Mouse (Mus musculus): ENCODE data around the gene Pccb.

Pccb gene

GRCm38 (mm10) chr9:101062253-101062780, 27.6 kb upstream of the Pccb start:
- POLR2A ChIA-PET: interaction anchor here in 3 of 4 experiments (0.6 to 6.0 kb wide), 28 partner anchors 8 to 594 kb away, joined by 3 to 66 read pairs (median 4); partner anchors contain the start of genes Msl2 (in 2 of the 3) and Pccb (in 2 of the 3)
- CTCF ChIA-PET: interaction anchor here (0.6 to 2.3 kb wide), 5 partner anchors 7 to 32 kb away, joined by 3 to 6 read pairs (median 5); no protein-coding TSS in a partner anchor

- CTCF ChIA-PET: interaction anchor here in 2 of 4 experiments (0.9 to 2.3 kb wide), 3 partner anchors 8 to 9 kb away, joined by 3 to 6 read pairs (median 6); no protein-coding TSS in a partner anchor
- POLR2A ChIA-PET: interaction anchor here in 3 of 4 experiments (0.6 to 6.0 kb wide), 22 partner anchors 7 to 1394 kb away, joined by 3 to 66 read pairs (median 5); partner anchors contain the start of genes Msl2 (in 3 of the 3) and Pccb (in 2 of the 3)
Measured at GRCm38 (mm10) chr9:101061035-101061434, 26.3 kb upstream of the Pccb start.

GRCm38 (mm10) chr9:101057156-101057555, 22.5 kb upstream of the Pccb start:
- ChIA-PET CTCF (no interaction called here), POLR2A (no interaction called here)

GRCm38 (mm10) chr9:101053279-101053678, 18.6 kb upstream of the Pccb start:
- ChIA-PET CTCF (interaction anchor here in 2 of 4 experiments (0.6 to 1.3 kb wide), 2 partner anchors 8 to 13 kb away, joined by 3 to 6 read pairs; no protein-coding TSS in a partner anchor), POLR2A (interaction anchor here (0.6 to 3.9 kb wide), 23 partner anchors 8 to 411 kb away, joined by 3 to 68 read pairs (median 5); partner anchors contain the start of genes Msl2 (in 2 of the 4) and Pccb (in 2 of the 4))

- POLR2A ChIA-PET: interaction anchor here (0.5 to 3.9 kb wide), 15 partner anchors 7 to 1915 kb away, joined by 3 to 68 read pairs (median 5); partner anchors contain the start of genes Pccb (in 2 of the 4) and Msl2 (in 1 of the 4)
- CTCF ChIA-PET: interaction anchor here in 1 of 4 experiments (1.3 kb wide), 1 partner anchor 9 kb away, joined by 3 read pairs; no protein-coding TSS in a partner anchor
Measured at GRCm38 (mm10) chr9:101052691-101053090, 18.0 kb upstream of the Pccb start.

- CTCF ChIA-PET: no interaction called here
- POLR2A ChIA-PET: interaction anchor here in 2 of 4 experiments (1.5 to 3.5 kb wide), 3 partner anchors 9 to 17 kb away, joined by 3 to 20 read pairs (median 6); partner anchors contain the start of gene Pccb (in 2 of the 2)
Measured at GRCm38 (mm10) chr9:101052007-101052406, 17.3 kb upstream of the Pccb start.

GRCm38 (mm10) chr9:101045710-101046338, 11.1 kb upstream of the Pccb start:
- ChIA-PET CTCF (interaction anchor here in 1 of 4 experiments (0.6 kb wide), 2 partner anchors 34 to 449 kb away, joined by 3 read pairs; no protein-coding TSS in a partner anchor), POLR2A (interaction anchor here (0.9 to 6.8 kb wide), 20 partner anchors 7 to 30 kb away, joined by 3 to 69 read pairs (median 5); partner anchors contain the start of genes Msl2 (in 2 of the 4) and Pccb (in 2 of the 4))

- CTCF ChIA-PET: no interaction called here
- POLR2A ChIA-PET: interaction anchor here (0.6 to 6.8 kb wide), 32 partner anchors 7 to 584 kb away, joined by 3 to 69 read pairs (median 6); partner anchors contain the start of genes Msl2 (in 3 of the 4) and Pccb (in 2 of the 4)
Measured at GRCm38 (mm10) chr9:101042249-101042648, 7.6 kb upstream of the Pccb start.

GRCm38 (mm10) chr9:101041508-101041907, 6.8 kb upstream of the Pccb start:
- POLR2A ChIA-PET: interaction anchor here (0.6 to 6.8 kb wide), 27 partner anchors 9 to 496 kb away, joined by 3 to 68 read pairs (median 5); partner anchors contain the start of genes Msl2 (in 3 of the 4) and Nck1 (in 1 of the 4)
- CTCF ChIA-PET: no interaction called here

- ChIA-PET CTCF (no interaction called here), POLR2A (interaction anchor here in 2 of 4 experiments (1.8 to 2.4 kb wide), 2 partner anchors 24 to 35 kb away, joined by 4 to 14 read pairs; partner anchors contain the start of gene Msl2 (in 1 of the 2))
Measured at GRCm38 (mm10) chr9:101038634-101039033, 3.9 kb upstream of the Pccb start.

GRCm38 (mm10) chr9:101037396-101037795, 2.7 kb upstream of the Pccb start:
- CTCF ChIA-PET: interaction anchor here in 2 of 4 experiments (0.5 to 0.9 kb wide), 3 partner anchors 32 to 1047 kb away, joined by 3 read pairs; no protein-coding TSS in a partner anchor
- POLR2A ChIA-PET: interaction anchor here in 3 of 4 experiments (0.6 to 2.4 kb wide), 10 partner anchors 8 to 55 kb away, joined by 3 to 15 read pairs (median 3); partner anchors contain the start of gene Msl2 (in 2 of the 3)

GRCm38 (mm10) chr9:101036876-101037275, 2.2 kb upstream of the Pccb start:
- ChIA-PET POLR2A (interaction anchor here in 3 of 4 experiments (0.6 to 3.9 kb wide), 12 partner anchors 9 to 73 kb away, joined by 3 to 28 read pairs (median 3); partner anchors contain the start of gene Msl2 (in 1 of the 3)), CTCF (interaction anchor here in 2 of 4 experiments (0.5 to 0.9 kb wide), 3 partner anchors 33 to 1800 kb away, joined by 3 to 4 read pairs (median 3); partner anchors contain the start of gene Faiml (in 1 of the 2))

GRCm38 (mm10) chr9:101035836-101036596, 1.3 kb upstream of the Pccb start:
- ChIA-PET POLR2A (interaction anchor here in 3 of 4 experiments (0.5 to 3.9 kb wide), 28 partner anchors 8 to 1965 kb away, joined by 3 to 69 read pairs (median 10); partner anchors contain the start of genes Msl2 (in 3 of the 3) and Nck1 (in 1 of the 3)), CTCF (interaction anchor here in 3 of 4 experiments (0.5 to 1.0 kb wide), 4 partner anchors 15 to 1799 kb away, joined by 3 to 7 read pairs (median 4); partner anchors contain the start of gene Faiml (in 1 of the 3))

GRCm38 (mm10) chr9:101033761-101034447, 794 bp downstream of the Pccb start:
- ChIA-PET CTCF (interaction anchor here in 1 of 4 experiments (0.6 to 1.6 kb wide), 4 partner anchors 12 to 391 kb away, joined by 3 to 7 read pairs (median 6); no protein-coding TSS in a partner anchor), POLR2A (interaction anchor here (0.6 to 3.9 kb wide), 59 partner anchors 8 to 1769 kb away, joined by 3 to 69 read pairs (median 6); partner anchors contain the start of genes Msl2 (in 2 of the 4), Nck1 (in 2 of the 4), Ppp2r3a (in 2 of the 4) and Armc8 (in 1 of the 4))

- POLR2A ChIA-PET: interaction anchor here in 3 of 4 experiments (0.8 to 5.4 kb wide), 14 partner anchors 12 to 376 kb away, joined by 3 to 21 read pairs (median 4); partner anchors contain the start of gene Pccb (in 2 of the 3)
- CTCF ChIA-PET: interaction anchor here in 3 of 4 experiments (0.6 to 1.6 kb wide), 4 partner anchors 13 to 237 kb away, joined by 3 to 5 read pairs (median 4); partner anchors contain the start of gene Pccb (in 1 of the 3)
Measured at GRCm38 (mm10) chr9:101018768-101019167, 15.9 kb downstream of the Pccb start.

- CTCF ChIA-PET: interaction anchor here in 1 of 4 experiments (0.9 to 1.5 kb wide), 2 partner anchors 12 to 16 kb away, joined by 4 to 5 read pairs; partner anchors contain the start of gene Pccb
- POLR2A ChIA-PET: interaction anchor here in 3 of 4 experiments (0.5 to 5.4 kb wide), 10 partner anchors 11 to 375 kb away, joined by 3 to 21 read pairs (median 6); partner anchors contain the start of gene Pccb (in 2 of the 3)
Measured at GRCm38 (mm10) chr9:101017734-101018516, 16.8 kb downstream of the Pccb start.

All from embryonic stem cell, embryonic (primary cell).